Mouse (Mus musculus) neural tube, embryonic 14.5 days (tissue): Measurements from ENCODE around the gene Lrit2. TPM values are rescaled to one million over a fixed set of nuclear protein-coding genes. Genes with fewer than 3 reads are reported as not detected.

ENCODE experiments used
- ATAC-seq: fragments of 200-750 bp; cut with Nextera tagmentation; 2 replicates; pipeline ENCODE4 v1.8.0; 2017; ENCODE audit warnings: low read depth, mild to moderate bottlenecking, moderate TSS enrichment, moderate library complexity
- H3K27ac ChIP-seq: fragments of 300-500 bp; sonication (generic); 2 replicates; pipeline ENCODE4 v1.5.1; 2014; ENCODE audit warnings: low read depth, mild to moderate bottlenecking, control low read depth, low read length, moderate library complexity, mixed read lengths
- H3K27me3 ChIP-seq: fragments of 300-500 bp; sonication (generic); 2 replicates; pipeline ENCODE4 v1.6.1; 2014; ENCODE audit warnings: low read length; ENCODE audit not compliant: control insufficient read depth, insufficient read depth
- H3K36me3 ChIP-seq: fragments of 300-500 bp; sonication (generic); 2 replicates; pipeline ENCODE4 v1.6.1; 2014; ENCODE audit warnings: low read length, mixed read lengths; ENCODE audit not compliant: control insufficient read depth, insufficient read depth
- H3K4me1 ChIP-seq: fragments of 300-500 bp; sonication (generic); 2 replicates; pipeline ENCODE4 v1.6.1; 2014; ENCODE audit warnings: low read length; ENCODE audit not compliant: control insufficient read depth, insufficient read depth
- H3K4me2 ChIP-seq: fragments of 300-500 bp; sonication (generic); 2 replicates; pipeline ENCODE4 v1.6.1; 2014; ENCODE audit warnings: mild to moderate bottlenecking, low read depth, low read length, control low read depth
- H3K4me3 ChIP-seq: fragments of 300-500 bp; sonication (generic); 2 replicates; pipeline ENCODE4 v1.5.1; 2014; ENCODE audit warnings: low read depth, low read length, control low read depth, mixed read lengths
- H3K9ac ChIP-seq: fragments of 300-500 bp; sonication (generic); replicated peaks from 2 replicates; pipeline ENCODE4 v1.6.1; 2014; ENCODE audit warnings: low read depth, mild to moderate bottlenecking, control low read depth, low read length, mixed read lengths
- H3K9me3 ChIP-seq: fragments of 300-500 bp; sonication (generic); 2 replicates; pipeline ENCODE4 v1.6.1; 2016; ENCODE audit warnings: low read length; ENCODE audit not compliant: control insufficient read depth
- WGBS: fragments of 180-500 bp; shearing (Covaris S2); extraction: QIAGEN DNeasy Blood & Tissue Kit; methylation state at CpG from one replicate; pipeline ENCODE4 v1.1.7; 2014; 5-methylcytosine and 5-hydroxymethylcytosine counted together
- polyA plus RNA-seq: library from polyadenylated mRNA; unstranded; fragments of >200 nt; fragmentation: Nextera tagmentation; extraction: Ambion mirVana; gene quantifications from 2 replicates; pipeline ENCODE4 v1.2.1, GENCODE M21; 2014

Gene Lrit2
- polyA plus RNA-seq, 1 experiment from 2014 or later, result not detected

GRCm38 (mm10) chr14:37104747-37105146 lies 37.0 kb downstream of the Lrit2 start:
- WGBS, result 70% methylated on average over 5 of the region's 5 CpGs
- no peak overlapping the region for H3K4me3 ChIP-seq
- no peaks in the 10 kb centered on the region for H3K36me3 ChIP-seq
- ATAC-seq, result no peak
- no peaks in the 10 kb centered on the region for H3K9me3 ChIP-seq
- H3K4me1 ChIP-seq, result no peaks in the 10 kb centered on the region
- H3K9ac ChIP-seq, result no peak overlapping the region
- H3K4me2 ChIP-seq, result no peak overlapping the region
- no peak overlapping the region for H3K27ac ChIP-seq
- H3K27me3 ChIP-seq, result no peaks in the 10 kb centered on the region

- no peaks in the 10 kb centered on the region for H3K27me3 ChIP-seq
- no peaks in the 10 kb centered on the region for H3K9me3 ChIP-seq
- H3K4me1 ChIP-seq, result no peaks in the 10 kb centered on the region
- H3K9ac ChIP-seq, result no peak overlapping the region
- 0 out of 2 replicates have a peak, but pooled peaks have one; percentile 8 for ATAC-seq
- no peak overlapping the region for H3K4me2 ChIP-seq
- WGBS, result 47% methylated on average over 7 of the region's 7 CpGs
- no peak overlapping the region for H3K4me3 ChIP-seq
- H3K36me3 ChIP-seq, result no peaks in the 10 kb centered on the region
- no peak overlapping the region for H3K27ac ChIP-seq
Observed at GRCm38 (mm10) chr14:37105846-37106245, 38.1 kb downstream of the Lrit2 start.

- Histone ChIP-seq H3K4me3 (no peak overlapping the region), H3K9ac (no peak overlapping the region), H3K27me3 (no peaks in the 10 kb centered on the region), H3K9me3 (no peaks in the 10 kb centered on the region), H3K36me3 (no peaks in the 10 kb centered on the region), H3K27ac (no peak overlapping the region), H3K4me1 (no peaks in the 10 kb centered on the region), H3K4me2 (no peak overlapping the region)
- WGBS, result 77% methylated on average over 8 of the region's 8 CpGs
- no peak for ATAC-seq
Observed at GRCm38 (mm10) chr14:37109460-37109859, 41.7 kb downstream of the Lrit2 start.

DNA sequence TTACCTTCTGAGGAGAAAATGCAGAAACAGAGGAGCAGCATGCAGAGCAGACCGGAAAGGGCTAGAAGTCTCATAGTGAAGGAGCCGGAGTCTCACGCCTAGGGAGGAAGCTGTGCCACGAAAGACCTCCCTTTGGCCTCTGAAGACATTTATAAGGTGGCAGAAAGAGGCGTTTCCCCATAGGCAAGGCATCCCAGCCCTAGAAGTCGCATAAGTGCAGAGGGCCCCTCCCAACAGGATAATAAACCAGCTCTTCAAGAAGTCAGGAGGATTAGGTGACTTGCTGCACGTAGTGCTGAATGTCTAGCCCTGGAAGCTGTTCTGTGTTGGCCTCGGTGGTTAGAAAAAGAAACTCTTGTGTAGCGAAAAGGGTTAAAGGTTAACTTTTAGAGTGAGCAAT lies 42.2 kb downstream of the Lrit2 start:
- Histone ChIP-seq H3K27me3 (no peaks in the 10 kb centered on the region), H3K9ac (no peak overlapping the region), H3K36me3 (no peaks in the 10 kb centered on the region), H3K4me2 (no peak overlapping the region), H3K9me3 (no peaks in the 10 kb centered on the region), H3K27ac (no peak overlapping the region), H3K4me3 (no peak overlapping the region), H3K4me1 (no peaks in the 10 kb centered on the region)
- no peak for ATAC-seq
- WGBS, result 24% methylated on average over 9 of the region's 9 CpGs

DNA sequence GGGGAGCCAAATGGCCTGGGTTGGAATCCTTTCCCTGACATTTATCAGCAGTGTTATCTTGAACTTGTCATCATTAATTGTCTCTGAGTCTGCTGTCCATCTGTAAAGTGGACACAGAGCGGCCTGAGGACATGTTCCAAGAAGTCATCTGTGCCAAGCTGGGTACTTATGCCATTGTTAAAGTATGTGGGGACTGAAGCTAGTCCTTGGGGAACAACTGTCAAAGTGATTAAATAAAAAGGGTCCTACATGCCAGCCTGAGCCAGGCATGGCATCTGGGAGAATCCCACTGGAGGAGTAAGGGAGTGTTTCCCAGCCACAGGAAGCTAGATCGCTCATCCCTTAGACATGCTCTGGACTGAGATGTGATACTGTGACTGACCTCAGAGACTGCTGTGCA lies 42.7 kb downstream of the Lrit2 start:
- no peak overlapping the region for H3K27ac ChIP-seq
- no peaks in the 10 kb centered on the region for H3K27me3 ChIP-seq
- ATAC-seq, result no peak
- H3K9ac ChIP-seq, result no peak overlapping the region
- H3K4me3 ChIP-seq, result no peak overlapping the region
- H3K9me3 ChIP-seq, result no peaks in the 10 kb centered on the region
- no peak overlapping the region for H3K4me2 ChIP-seq
- H3K4me1 ChIP-seq, result no peaks in the 10 kb centered on the region
- WGBS, result 67% methylated on average over 2 of the region's 2 CpGs
- H3K36me3 ChIP-seq, result no peaks in the 10 kb centered on the region

GRCm38 (mm10) chr14:37111371-37111770 lies 43.6 kb downstream of the Lrit2 start:
- H3K36me3 ChIP-seq, result no peaks in the 10 kb centered on the region
- no peaks in the 10 kb centered on the region for H3K4me1 ChIP-seq
- no peak for ATAC-seq
- H3K27ac ChIP-seq, result no peak overlapping the region
- H3K9me3 ChIP-seq, result no peaks in the 10 kb centered on the region
- no peak overlapping the region for H3K4me2 ChIP-seq
- H3K27me3 ChIP-seq, result no peaks in the 10 kb centered on the region
- H3K4me3 ChIP-seq, result no peak overlapping the region
- no peak overlapping the region for H3K9ac ChIP-seq

- no peaks in the 10 kb centered on the region for H3K9me3 ChIP-seq
- no peaks in the 10 kb centered on the region for H3K36me3 ChIP-seq
- whole genome bisulfite sequencing, result 92% methylated on average over 7 of the region's 7 CpGs
- H3K9ac ChIP-seq, result no peak overlapping the region
- H3K27me3 ChIP-seq, result no peaks in the 10 kb centered on the region
- no peak overlapping the region for H3K4me2 ChIP-seq
- H3K4me1 ChIP-seq, result no peaks in the 10 kb centered on the region
- H3K27ac ChIP-seq, result no peak overlapping the region
- no peak for ATAC-seq
- no peak overlapping the region for H3K4me3 ChIP-seq
Observed at GRCm38 (mm10) chr14:37112931-37113330, 45.2 kb downstream of the Lrit2 start.

DNA sequence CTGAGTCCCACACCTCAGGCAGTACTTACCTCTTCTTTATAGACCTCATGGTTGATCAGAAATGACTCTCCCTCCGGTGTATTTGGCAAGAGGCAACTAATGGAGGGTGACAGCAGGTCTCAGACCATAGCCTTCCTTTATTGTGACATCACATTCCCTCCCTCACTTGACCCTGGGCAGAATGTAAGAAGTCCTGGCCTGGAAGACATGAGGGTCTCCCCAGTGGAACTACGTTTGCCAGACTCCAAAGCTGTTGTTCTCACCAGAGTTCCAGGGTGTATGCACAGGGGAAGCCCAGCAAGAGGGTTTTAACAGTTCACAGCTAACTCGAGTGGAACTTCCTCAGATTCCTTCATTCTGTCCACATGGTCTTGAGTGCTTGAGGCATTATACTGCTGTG lies 46.2 kb downstream of the Lrit2 start, which contains the start of gene 2610528A11Rik:
Gene 2610528A11Rik (minus strand): TSS at position 101 of the 400 bp plus-strand sequence.
- H3K9ac ChIP-seq, result no peak within 1 kb of the TSS
- H3K36me3 ChIP-seq, result no peaks in the 10 kb centered on the region
- H3K4me1 ChIP-seq, result no peaks in the 10 kb centered on the region
- no peaks in the 10 kb centered on the region for H3K9me3 ChIP-seq
- no peak within 1 kb of the TSS for H3K4me3 ChIP-seq
- no peaks in the 10 kb centered on the region for H3K27me3 ChIP-seq
- H3K27ac ChIP-seq, result no peak within 1 kb of the TSS
- 81% methylated on average over 3 of the region's 3 CpGs for WGBS
- ATAC-seq, result no peak
- H3K4me2 ChIP-seq, result no peak within 1 kb of the TSS

GRCm38 (mm10) chr14:37119233-37119632 lies 51.5 kb downstream of the Lrit2 start:
- Histone ChIP-seq H3K36me3 (peaks cover 8% of the 10 kb centered on the region; the same call in 1 of the 2 replicates), H3K4me2 (no peak overlapping the region), H3K9me3 (no peaks in the 10 kb centered on the region), H3K4me3 (no peak overlapping the region), H3K27ac (no peak overlapping the region), H3K4me1 (no peaks in the 10 kb centered on the region), H3K9ac (no peak overlapping the region), H3K27me3 (no peaks in the 10 kb centered on the region)
- no peak for ATAC-seq
- WGBS, result 96% methylated on average over 4 of the region's 4 CpGs
